In genomic region chr1:181379664-181380063, GRCm38 (mm10) we compare ENCODE assay signal across 8 mouse cellular contexts. TPM values are rescaled to one million over a fixed set of nuclear protein-coding genes. Genes with fewer than 3 reads are reported as not detected.
DNase-seq lines count a peak whose midpoint lies in the region; ATAC-seq and TF ChIP-seq lines count a peak whose summit lies in the region.

No protein-coding gene starts in this region.

- no peak overlapping the region for H3K27ac ChIP-seq in left cerebral cortex, adult 2 months
- no peak overlapping the region for H3K27ac ChIP-seq in cortical plate, adult 2 months (ENCODE audit: insufficient read depth, low read length)
- H3K27ac ChIP-seq in liver, embryonic 13.5 days, result no peak overlapping the region

- H3K4me3 ChIP-seq in left cerebral cortex, adult 2 months, result no peak overlapping the region
- H3K4me3 ChIP-seq in cortical plate, adult 2 months (ENCODE audit: insufficient read depth, low read length), result no peak overlapping the region
- no peak overlapping the region for H3K4me3 ChIP-seq in liver, embryonic 13.5 days (replicated peaks)

- no peak overlapping the region for H3K9ac ChIP-seq in liver, embryonic 13.5 days

- H3K36me3 ChIP-seq in liver, embryonic 13.5 days, result no peaks in the 10 kb centered on the region

- intact Hi-C loops in left cerebral cortex, adult 2 months (cut with DNase I), result loop anchor here (2.0 to 10.0 kb wide), 5 partner anchors 19 to 235 kb away; no protein-coding TSS in a partner anchor
- intact Hi-C loops in left cerebral cortex, postnatal 10 days (cut with DNase I), result no loop called here
- intact Hi-C loops in heart, postnatal 36 days (cut with DNase I), result loop anchor here (1.0 to 10.0 kb wide), 3 partner anchors 107 to 225 kb away; no protein-coding TSS in a partner anchor

- peak; percentile 42 to 51 for DNase-seq in left cerebral cortex, adult 2 months (ENCODE audit: extremely low spot score in 1 of 2, low spot score in 2 of 2)
- DNase-seq in left cerebral cortex, postnatal 10 days (ENCODE audit: extremely low spot score in 1 of 2, low spot score in 2 of 2), result no peak
- peak; percentile 77 for DNase-seq in ZHBTc4 (ENCODE audit: low read depth, low spot score)
- DNase-seq in heart, postnatal 36 days, result peak; percentile 42 to 61
- peak; percentile 52 for DNase-seq in liver, embryonic 13.5 days
- peak; percentile 50 for DNase-seq in natural killer cell, adult 2 months (ENCODE audit: low spot score in 2 of 2)
- peak; percentile 64 for DNase-seq in thymus, postnatal 25 days

- H3K4me2 ChIP-seq in liver, embryonic 13.5 days, result no peak overlapping the region

- peak; percentile 22; the same call in 1 of the 2 replicates for ATAC-seq in liver, embryonic 13.5 days (ENCODE audit: low read depth)

- peak; percentile 76 for TF ChIP-seq CTCF in left cerebral cortex, adult 2 months (IDR thresholded peaks at IDR 0.05)
- peak; percentile 78 for TF ChIP-seq CTCF in cortical plate, adult 2 months (IDR thresholded peaks at IDR 0.05; ENCODE audit: extremely low read depth, insufficient read depth, low read length)

- H3K9me3 ChIP-seq in liver, embryonic 13.5 days (replicated peaks), result no peaks in the 10 kb centered on the region

- peaks cover 5% of the 10 kb centered on the region for H3K4me1 ChIP-seq in cortical plate, adult 2 months (ENCODE audit: control insufficient read depth, insufficient read depth, low read length)
- H3K4me1 ChIP-seq in liver, embryonic 13.5 days (replicated peaks), result peaks cover 21% of the 10 kb centered on the region

- peaks cover 33% of the 10 kb centered on the region for H3K27me3 ChIP-seq in liver, embryonic 13.5 days

- TF ChIP-seq POLR2A in cortical plate, adult 2 months (IDR thresholded peaks at IDR 0.05; ENCODE audit: extremely low read depth, insufficient read depth, low read length), result no peak

- 18% methylated on average over 8 of the region's 8 CpGs for WGBS in liver, embryonic 13.5 days (ENCODE audit: insufficient replicate concordance)

RNA-seq across cellular contexts. Expression of gene Cnih3, which starts 27.2 kb away (rescaled TPM):
- 10 to 100 TPM; 76.9 to 78.0 TPM for total RNA-seq in left cerebral cortex, adult 2 months (2021)
- total RNA-seq in left cerebral cortex, postnatal 10 days (2021), result 10 to 100 TPM; 72.2 to 79.3 TPM
- 53.0 and 57.0 TPM in 2 replicates for polyA plus RNA-seq in cortical plate, adult 2 months (2012; rRNA removed)
- total RNA-seq in heart, postnatal 36 days (2021), result not detected
- not detected in 2 replicates for polyA plus RNA-seq in liver, embryonic 13.5 days (2015; fragmentation: Nextera tagmentation; extraction: Ambion mirVana)

Comparison
In these comparisons a context has a peak if more than half of its experiments do, and no peak if none do; other contexts are left out.
1. DNase-seq: peak in left cerebral cortex, adult 2 months (2 of 2), ZHBTc4 (single experiment), heart, postnatal 36 days (2 of 2), liver, embryonic 13.5 days (single experiment), natural killer cell, adult 2 months (2 of 2) and thymus, postnatal 25 days (single experiment); none in left cerebral cortex, postnatal 10 days (0 of 2).
2. RNA of gene Cnih3, which starts 27.2 kb away (total RNA-seq): 72.2 to 79.3 TPM in left cerebral cortex, postnatal 10 days and 76.9 to 78.0 TPM in left cerebral cortex, adult 2 months; not detected in heart, postnatal 36 days; every median in the first group is over 10 times any median in the second.